Mouse (Mus musculus): ENCODE data around the gene Hapln4.
"Not testable (repeated sequence)": the region's sequence is repeated elsewhere in the genome, so short reads cannot be mapped to it uniquely, and the experiment has no call there.

Gene Hapln4

DNA sequence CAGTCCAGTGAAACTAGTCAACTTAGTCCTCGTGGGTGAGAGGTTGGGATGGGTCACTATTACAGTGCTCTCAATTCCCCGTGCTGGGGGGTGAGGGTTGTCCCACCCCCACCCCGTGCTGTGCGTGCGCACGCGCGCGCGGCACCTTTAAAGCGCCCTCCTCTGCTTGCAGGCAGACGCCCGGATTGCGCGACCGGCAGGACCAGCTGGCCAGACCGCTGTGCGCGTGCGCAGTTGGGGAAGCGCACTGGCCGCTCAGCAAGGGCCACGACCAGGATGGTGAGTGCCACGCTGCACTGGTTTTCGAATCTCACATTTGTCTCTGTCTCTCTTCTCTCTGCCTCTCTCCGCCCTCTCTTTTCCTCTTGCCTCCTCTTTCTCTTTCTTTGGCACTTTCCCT, at the start of gene Hapln4:
Gene Hapln4 (plus strand): TSS at position 173 of the 400 bp plus-strand sequence.
- in situ Hi-C loops (cut with MboI; ENCODE audit: low pct_unique_long_range_greater_than_20kb in 1 of 2, low sequenced_read_pairs in 2 of 2, unreplicated experiment in 1 of 2) = no loop called here

DNA sequence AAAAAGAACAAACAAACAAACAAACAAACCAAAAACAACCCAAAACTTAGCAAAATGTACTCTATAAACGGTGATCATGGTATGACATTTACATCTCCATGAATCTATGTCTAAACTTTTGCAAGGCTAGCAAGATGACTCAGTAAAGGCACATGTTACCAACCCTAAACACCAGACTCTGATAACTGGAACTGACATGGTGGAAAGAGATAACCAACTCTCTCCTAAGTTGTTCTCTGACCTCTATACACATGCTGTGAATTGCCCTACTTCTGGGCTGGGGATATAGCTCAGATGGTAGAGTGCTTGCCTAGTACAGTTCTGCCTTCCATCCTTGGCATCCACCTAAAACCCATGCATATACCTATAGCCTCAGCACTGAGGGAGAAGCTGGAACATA, 45.3 kb upstream of the Hapln4 start:
- in situ Hi-C loops (cut with MboI; ENCODE audit: low pct_unique_long_range_greater_than_20kb in 1 of 2, low sequenced_read_pairs in 2 of 2, unreplicated experiment in 1 of 2) = no loop called here

DNA sequence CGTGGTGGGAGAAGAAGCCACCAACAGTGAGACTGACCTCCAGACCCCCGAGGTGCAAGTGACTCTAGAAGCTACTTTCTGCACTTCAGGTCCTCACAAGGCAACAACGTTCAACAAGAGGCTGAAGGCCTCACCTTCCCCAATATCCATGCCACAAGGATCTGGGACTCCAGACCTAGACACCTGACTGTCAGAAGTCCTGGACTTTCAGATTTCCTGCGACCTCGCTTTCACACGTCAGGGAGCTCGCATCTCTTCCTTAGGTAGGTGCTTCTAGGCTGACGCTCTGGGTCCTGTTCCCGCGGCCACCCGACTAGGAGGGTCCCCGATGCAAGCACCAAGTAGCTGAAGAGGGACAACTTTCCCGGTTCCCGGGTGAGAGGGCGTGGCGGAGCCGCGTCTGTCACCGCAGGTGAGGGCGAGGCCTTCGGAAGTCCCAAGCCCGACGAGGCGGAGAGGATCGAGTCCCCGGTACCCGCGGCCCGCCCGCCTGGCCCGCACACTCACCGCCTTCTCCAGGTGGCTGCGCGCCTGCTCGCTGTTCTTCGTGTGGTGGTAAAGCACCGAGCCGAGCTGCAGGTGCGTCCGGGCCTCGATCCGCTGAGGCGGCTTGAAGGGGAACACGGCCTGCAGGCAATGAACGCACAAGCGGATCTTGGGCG, 41.2 kb upstream of the Hapln4 start:
- in situ Hi-C loops (cut with MboI; ENCODE audit: low pct_unique_long_range_greater_than_20kb in 1 of 2, low sequenced_read_pairs in 2 of 2, unreplicated experiment in 1 of 2) = no loop called here

GRCm38 (mm10) chr8:70042583-70043455, 40.4 kb upstream of the Hapln4 start, which contains the start of the genes Mau2 and Sugp1:
Gene Mau2, minus strand, starts transcription at chr8:70042734.
Gene Sugp1, plus strand, starts transcription at chr8:70042813.
- in situ Hi-C loops (cut with MboI; ENCODE audit: low pct_unique_long_range_greater_than_20kb in 1 of 2, low sequenced_read_pairs in 2 of 2, unreplicated experiment in 1 of 2) = no loop called here

GRCm38 (mm10) chr8:70043996-70044395, 39.3 kb upstream of the Hapln4 start:
- in situ Hi-C loops (cut with MboI; ENCODE audit: low pct_unique_long_range_greater_than_20kb in 1 of 2, low sequenced_read_pairs in 2 of 2, unreplicated experiment in 1 of 2) = no loop called here

DNA sequence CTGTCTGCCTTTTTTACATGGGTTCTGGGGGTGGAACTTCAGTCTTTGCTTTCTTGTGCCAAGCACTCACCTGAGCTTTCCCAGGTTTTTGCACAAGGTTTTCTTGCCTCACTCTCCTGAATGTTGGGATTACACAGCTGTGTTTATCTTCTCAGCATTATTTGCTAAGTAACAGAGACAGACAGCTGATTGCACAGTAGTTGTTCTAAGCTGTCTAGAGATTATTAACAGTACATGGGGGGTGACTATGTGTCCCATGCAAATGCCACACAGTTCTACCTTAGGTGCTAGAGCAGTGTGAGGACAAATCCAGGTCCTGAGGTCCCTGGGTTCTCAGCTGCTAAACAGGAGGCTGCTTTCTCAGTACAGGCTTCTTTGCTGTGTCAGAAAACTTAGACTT, 33.6 kb upstream of the Hapln4 start:
- in situ Hi-C loops (cut with MboI; ENCODE audit: low pct_unique_long_range_greater_than_20kb in 1 of 2, low sequenced_read_pairs in 2 of 2, unreplicated experiment in 1 of 2) = no loop called here

DNA sequence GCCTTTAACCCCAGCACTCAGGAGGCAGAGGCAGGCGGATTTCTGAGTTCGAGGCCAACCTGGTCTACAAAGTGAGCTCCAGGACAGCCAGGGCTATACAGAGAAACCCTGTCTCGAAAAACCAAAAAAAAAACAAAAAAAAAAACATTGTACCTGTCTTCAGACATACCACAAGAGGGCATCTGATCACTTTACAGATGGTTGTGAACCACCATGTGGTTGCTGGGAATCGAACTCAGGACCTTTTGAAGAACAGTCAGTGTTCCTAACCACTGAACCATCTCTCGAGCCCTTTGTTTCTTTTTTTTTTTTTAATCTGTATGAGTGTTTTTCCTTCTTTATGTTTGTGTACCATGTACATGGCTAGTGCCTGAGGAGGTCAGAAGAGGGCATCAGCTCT, 32.8 kb upstream of the Hapln4 start:
- in situ Hi-C loops (cut with MboI; ENCODE audit: low pct_unique_long_range_greater_than_20kb in 1 of 2, low sequenced_read_pairs in 2 of 2, unreplicated experiment in 1 of 2) = not testable (repeated sequence)

DNA sequence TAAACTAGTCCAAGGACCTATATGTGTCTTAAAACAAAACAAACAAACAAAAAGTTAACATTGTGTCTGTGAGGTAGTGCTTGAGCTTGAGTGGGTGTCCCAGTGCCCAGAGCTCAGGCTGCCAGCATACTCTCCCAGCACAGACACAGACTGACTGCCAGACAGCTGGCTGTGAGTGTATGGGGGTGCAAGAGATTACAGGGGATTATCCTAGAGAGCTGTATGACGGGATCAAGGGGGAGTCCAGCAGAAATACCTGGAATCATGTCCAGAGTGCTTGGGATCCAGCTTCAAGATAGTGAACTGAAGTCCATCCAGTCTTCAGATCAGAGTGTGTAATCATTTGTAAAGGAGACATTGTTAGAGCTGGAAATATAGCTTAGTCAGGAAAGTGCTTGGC, 25.5 kb upstream of the Hapln4 start:
- in situ Hi-C loops (cut with MboI; ENCODE audit: low pct_unique_long_range_greater_than_20kb in 1 of 2, low sequenced_read_pairs in 2 of 2, unreplicated experiment in 1 of 2) = no loop called here

DNA sequence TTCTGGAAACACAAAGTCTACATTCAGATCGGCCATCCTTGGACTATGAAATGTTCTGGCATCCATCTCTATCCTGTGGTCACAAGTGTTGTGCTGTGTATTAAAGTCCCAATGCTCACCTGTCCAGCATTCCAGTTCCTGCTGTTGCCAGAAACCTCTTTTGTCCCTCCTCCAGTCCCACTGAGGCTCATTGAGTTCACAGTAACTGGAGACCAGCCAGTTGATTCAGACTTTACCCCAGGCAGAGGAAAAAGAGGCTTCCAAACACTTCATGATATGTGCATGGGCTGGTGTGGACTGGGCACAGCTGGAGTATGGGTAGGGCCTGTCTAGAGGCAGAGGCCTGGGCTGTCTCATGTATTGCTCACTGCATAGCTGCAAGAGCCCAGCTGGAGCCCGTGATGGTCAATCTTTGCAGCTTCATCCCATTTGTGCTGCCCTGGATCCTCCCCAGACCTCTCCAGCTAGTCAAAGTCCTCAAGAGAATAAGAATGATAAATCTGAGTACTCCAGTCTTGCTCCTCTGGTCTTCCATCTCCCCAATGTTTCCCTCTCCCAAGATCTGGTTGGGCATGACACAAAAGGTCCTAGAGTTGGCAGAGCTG, 11.3 kb upstream of the Hapln4 start:
- in situ Hi-C loops (cut with MboI; ENCODE audit: low pct_unique_long_range_greater_than_20kb in 1 of 2, low sequenced_read_pairs in 2 of 2, unreplicated experiment in 1 of 2) = no loop called here

- in situ Hi-C loops (cut with MboI; ENCODE audit: low pct_unique_long_range_greater_than_20kb in 1 of 2, low sequenced_read_pairs in 2 of 2, unreplicated experiment in 1 of 2) = no loop called here
Observed at GRCm38 (mm10) chr8:70072441-70073069, 10.7 kb upstream of the Hapln4 start, which contains the start of gene Tm6sf2. Gene Tm6sf2, plus strand, starts transcription at chr8:70072924.

DNA sequence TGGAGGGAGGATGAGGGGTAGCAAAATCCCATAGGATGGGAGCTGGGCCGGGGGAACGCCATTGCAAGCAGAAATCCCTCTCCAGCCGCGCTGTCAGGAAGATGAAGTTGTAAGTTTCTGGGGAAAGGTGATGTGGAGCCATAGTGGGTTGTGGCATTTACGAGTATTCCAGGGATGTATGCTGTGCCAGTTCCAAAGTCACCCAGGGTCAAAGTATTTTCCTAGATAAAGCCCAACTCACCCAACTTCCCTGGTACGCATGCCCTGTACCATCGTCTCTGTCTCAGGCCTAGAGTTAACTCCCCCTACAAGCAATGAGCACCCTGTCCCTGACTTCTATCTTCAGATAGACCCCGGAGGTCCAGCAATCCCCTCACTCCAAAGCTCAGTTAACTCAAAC, 10.1 kb upstream of the Hapln4 start:
- in situ Hi-C loops (cut with MboI; ENCODE audit: low pct_unique_long_range_greater_than_20kb in 1 of 2, low sequenced_read_pairs in 2 of 2, unreplicated experiment in 1 of 2) = no loop called here

GRCm38 (mm10) chr8:70073682-70074081, 9.6 kb upstream of the Hapln4 start:
- in situ Hi-C loops (cut with MboI; ENCODE audit: low pct_unique_long_range_greater_than_20kb in 1 of 2, low sequenced_read_pairs in 2 of 2, unreplicated experiment in 1 of 2) = no loop called here

- in situ Hi-C loops (cut with MboI; ENCODE audit: low pct_unique_long_range_greater_than_20kb in 1 of 2, low sequenced_read_pairs in 2 of 2, unreplicated experiment in 1 of 2) = no loop called here
Observed at GRCm38 (mm10) chr8:70081976-70082375, 1.3 kb upstream of the Hapln4 start.

DNA sequence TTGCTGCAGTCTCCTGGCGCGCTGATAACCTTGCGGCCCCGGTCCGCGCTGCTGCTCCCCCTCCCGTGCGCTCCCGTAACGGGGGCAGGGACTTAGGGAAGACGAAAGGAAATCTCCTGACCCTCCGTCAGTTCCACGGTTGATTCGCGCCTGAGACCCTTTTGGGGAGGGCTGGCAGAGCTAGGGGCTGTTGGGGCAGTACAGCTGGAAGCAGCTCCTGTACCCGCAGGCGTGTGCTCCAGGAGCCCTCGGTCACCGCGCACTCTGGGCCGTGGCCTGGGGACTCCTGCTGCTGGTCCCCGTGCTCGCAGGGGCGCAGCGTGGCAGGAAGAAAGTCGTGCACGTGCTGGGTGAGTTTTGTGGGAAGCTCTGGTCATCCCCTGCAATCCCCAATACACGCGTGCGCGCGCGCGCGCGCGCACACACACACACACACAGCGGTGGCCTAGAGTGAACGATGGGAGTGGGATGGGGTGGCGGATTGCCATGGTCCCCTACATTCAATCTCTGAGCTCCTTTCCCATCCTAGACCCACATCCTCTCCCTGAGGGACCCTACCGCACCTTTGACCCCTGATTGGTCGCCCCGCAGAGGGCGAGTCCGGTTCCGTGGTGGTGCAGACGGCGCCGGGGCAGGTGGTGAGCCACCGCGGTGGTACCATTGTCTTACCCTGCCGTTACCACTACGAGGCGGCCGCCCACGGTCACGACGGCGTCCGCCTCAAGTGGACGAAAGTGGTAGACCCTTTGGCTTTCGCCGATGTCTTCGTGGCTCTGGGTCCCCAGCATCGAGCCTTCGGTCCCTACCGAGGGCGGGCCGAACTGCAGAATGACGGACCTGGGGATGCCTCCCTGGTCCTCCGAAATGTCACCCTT, 1.2 kb downstream of the Hapln4 start:
- in situ Hi-C loops (cut with MboI; ENCODE audit: low pct_unique_long_range_greater_than_20kb in 1 of 2, low sequenced_read_pairs in 2 of 2, unreplicated experiment in 1 of 2) = no loop called here

DNA sequence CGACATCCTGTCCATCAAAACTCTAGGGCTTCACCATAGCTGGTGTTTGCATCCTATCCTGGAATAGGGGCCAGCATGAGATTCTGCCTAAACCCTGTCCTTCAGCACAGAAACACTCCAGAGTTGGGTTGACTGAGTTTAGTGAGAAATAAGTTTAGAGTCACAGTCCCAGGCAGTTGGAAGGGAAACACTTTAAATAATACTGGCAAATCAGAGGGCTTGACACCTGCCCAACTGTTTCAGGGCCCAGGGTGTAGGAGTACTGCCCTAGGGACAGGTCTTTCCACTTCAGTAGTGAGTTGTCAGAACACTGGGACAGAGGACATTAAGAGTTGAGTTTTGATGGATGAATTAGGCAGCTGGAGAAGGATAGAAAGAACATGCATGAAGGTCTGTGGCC, 2.9 kb downstream of the Hapln4 start:
- in situ Hi-C loops (cut with MboI; ENCODE audit: low pct_unique_long_range_greater_than_20kb in 1 of 2, low sequenced_read_pairs in 2 of 2, unreplicated experiment in 1 of 2) = no loop called here

- in situ Hi-C loops (cut with MboI; ENCODE audit: low pct_unique_long_range_greater_than_20kb in 1 of 2, low sequenced_read_pairs in 2 of 2, unreplicated experiment in 1 of 2) = no loop called here
Observed at GRCm38 (mm10) chr8:70087237-70087636, 4.0 kb downstream of the Hapln4 start.

DNA sequence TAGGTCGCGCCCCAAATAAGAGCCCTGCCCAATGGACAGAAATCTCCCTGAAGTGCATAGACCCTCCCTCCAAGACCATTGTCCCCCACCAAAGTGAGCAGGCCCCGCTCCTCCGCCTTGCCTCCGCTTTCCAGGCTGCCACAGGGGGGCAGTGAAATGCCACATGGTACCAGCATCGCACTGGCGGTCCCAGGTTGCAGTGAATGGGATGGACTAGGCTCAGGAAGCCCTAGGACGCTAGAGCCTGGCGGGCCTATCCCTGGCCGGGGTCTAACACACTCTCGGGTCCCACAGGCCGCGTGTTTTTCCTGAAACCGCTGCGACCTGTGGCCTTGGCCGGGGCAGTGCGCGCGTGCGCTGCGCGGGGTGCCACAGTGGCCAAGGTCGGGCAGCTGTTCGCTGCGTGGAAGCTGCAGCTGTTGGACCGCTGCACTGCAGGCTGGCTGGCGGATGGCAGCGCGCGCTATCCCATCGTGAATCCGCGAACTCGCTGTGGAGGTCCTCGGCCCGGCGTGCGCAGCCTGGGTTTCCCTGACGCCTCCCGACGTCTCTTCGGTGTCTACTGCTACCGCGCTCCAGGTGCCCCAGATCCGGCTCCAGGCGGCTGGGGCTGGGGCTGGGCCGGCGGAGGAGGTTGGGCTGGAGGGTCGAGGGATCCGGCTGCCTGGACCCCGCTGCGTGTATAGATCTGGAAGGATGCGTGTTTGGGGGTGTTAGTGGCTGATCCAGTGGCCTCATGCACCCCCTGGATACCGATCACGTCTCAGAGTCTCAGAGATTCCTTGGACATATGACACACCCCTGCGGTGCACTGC, 4.8 kb downstream of the Hapln4 start:
- in situ Hi-C loops (cut with MboI; ENCODE audit: low pct_unique_long_range_greater_than_20kb in 1 of 2, low sequenced_read_pairs in 2 of 2, unreplicated experiment in 1 of 2) = no loop called here

All from mouse embryonic stem cell (cell line).